Mouse (Mus musculus): ENCODE measurements around the gene Trpm3.

GRCm38 (mm10) chr19:22810247-22810646 is 671.4 kb downstream of the Trpm3 start:
- TF ChIP-seq POLR2A (IDR thresholded peaks at IDR 0.05; ENCODE audit: control insufficient read depth, low read depth, low read length) (no peak), CTCF (IDR thresholded peaks at IDR 0.05; ENCODE audit: control insufficient read depth, insufficient read depth, insufficient replicate concordance, low read depth, low read length) (no peak)
